Mouse (Mus musculus) spleen, postnatal 10 days (tissue): ENCODE results near the gene Asah2.

Experiments
- DNase-seq, 2 experiments: peaks; one replicate each; pipeline ENCODE4 v3.0.0; 2021 to 2022; ENCODE audit warnings: low spot score in 2 of 2

The Asah2 gene

GRCm38 (mm10) chr19:31991057-31991456 is 117.0 kb downstream of the Asah2 start:
- DNase-seq = no peak

GRCm38 (mm10) chr19:31975882-31976281 is 132.1 kb downstream of the Asah2 start:
- no peak for DNase-seq

GRCm38 (mm10) chr19:31971998-31972397 is 136.0 kb downstream of the Asah2 start:
- peak; percentile 67 to 88 for DNase-seq

- DNase-seq = no peak
Observed at GRCm38 (mm10) chr19:31971405-31971804, 136.6 kb downstream of the Asah2 start.

- no peak for DNase-seq
Observed at GRCm38 (mm10) chr19:31967933-31968532, 140.0 kb downstream of the Asah2 start.

GRCm38 (mm10) chr19:31963147-31963546 is 144.9 kb downstream of the Asah2 start:
- DNase-seq = no peak

GRCm38 (mm10) chr19:31960434-31960833 is 147.6 kb downstream of the Asah2 start:
- no peak for DNase-seq

GRCm38 (mm10) chr19:31956359-31956758 is 151.7 kb downstream of the Asah2 start:
- no peak for DNase-seq

GRCm38 (mm10) chr19:31954696-31955095 is 153.3 kb downstream of the Asah2 start:
- no peak for DNase-seq

GRCm38 (mm10) chr19:31954267-31954666 is 153.7 kb downstream of the Asah2 start:
- no peak for DNase-seq

GRCm38 (mm10) chr19:31953799-31954198 is 154.2 kb downstream of the Asah2 start:
- no peak for DNase-seq

GRCm38 (mm10) chr19:31950793-31951489 is 157.1 kb downstream of the Asah2 start:
- no peak for DNase-seq
